Mouse (Mus musculus) layer of hippocampus, adult 2 months (tissue): ENCODE results near the gene Ier2. TPM values are rescaled to one million over a fixed set of nuclear protein-coding genes. Genes with fewer than 3 reads are reported as not detected.
"Not testable (repeated sequence)": the region's sequence is repeated elsewhere in the genome, so short reads cannot be mapped to it uniquely, and the experiment has no call there.

ENCODE experiments used
- DNase-seq, 2 experiments: peaks; one replicate each; pipeline ENCODE4 v3.0.0; 2022; ENCODE audit warnings: low spot score in 2 of 2
- H3K27ac ChIP-seq: fragments of 200-600 bp; 2 replicates; pipeline ENCODE4 v1.8.1; 2022
- H3K4me3 ChIP-seq: fragments of 200-600 bp; 2 replicates; pipeline ENCODE4 v1.8.1; 2022; ENCODE audit warnings: mild to moderate bottlenecking
- CTCF ChIP-seq: fragments of 200-600 bp; conservative IDR thresholded peaks from 2 replicates; pipeline ENCODE4 v1.8.1; 2022; ENCODE audit warnings: antibody characterized with exemption, mild to moderate bottlenecking, moderate library complexity
- total RNA-seq, 2 experiments: library from RNA; stranded (reverse); gene quantifications; 2 replicates each; pipeline ENCODE4 v1.2.3; 2021

The Ier2 gene
- total RNA-seq, 2 experiments from 2014 or later: 5.1 to 7.2 TPM

DNA sequence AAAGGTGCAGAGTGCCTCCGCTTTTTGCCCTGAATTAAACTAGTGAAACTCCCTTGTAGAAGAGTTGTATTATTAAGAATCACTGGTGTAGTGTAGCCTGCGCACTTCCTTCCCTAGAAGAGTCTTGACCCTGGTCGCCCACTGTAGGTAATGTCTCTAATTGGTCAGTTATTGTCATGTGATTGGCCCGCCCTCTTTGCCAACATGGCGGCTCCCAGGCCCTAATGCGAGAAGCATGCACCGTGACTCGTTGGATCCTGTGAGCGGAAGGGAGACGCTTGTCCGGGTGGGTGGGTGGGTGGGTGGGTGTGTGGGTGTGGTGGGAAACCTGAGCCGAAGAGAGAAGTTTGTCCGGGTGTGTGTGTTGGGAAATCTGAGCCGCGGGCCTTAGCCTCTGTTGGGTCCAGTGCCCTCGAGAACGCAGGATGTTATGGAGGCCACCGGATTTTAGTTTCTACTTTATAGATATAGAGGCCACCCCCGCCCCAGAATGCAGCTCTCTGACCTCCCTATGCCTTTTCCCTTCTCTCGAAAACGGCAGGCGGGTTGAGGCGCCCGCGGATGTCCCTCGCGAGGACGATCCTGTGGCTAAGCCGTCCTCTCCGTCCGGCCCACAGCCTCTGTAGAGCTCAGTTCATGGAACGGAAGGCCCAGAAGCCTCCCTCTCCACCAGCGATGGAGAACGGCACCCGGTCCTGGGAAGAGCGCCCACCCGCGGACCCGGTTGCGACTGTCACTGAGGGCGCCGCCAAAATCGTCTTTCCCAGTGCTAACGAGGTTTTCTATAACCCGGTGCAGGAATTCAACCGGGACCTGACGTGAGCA, 26.7 kb upstream of the Ier2 start:
- Histone ChIP-seq H3K4me3 (peak overlapping the region; percentile 87), H3K27ac (peak overlapping the region; percentile 69)
- TF ChIP-seq CTCF: peak; percentile 55

DNA sequence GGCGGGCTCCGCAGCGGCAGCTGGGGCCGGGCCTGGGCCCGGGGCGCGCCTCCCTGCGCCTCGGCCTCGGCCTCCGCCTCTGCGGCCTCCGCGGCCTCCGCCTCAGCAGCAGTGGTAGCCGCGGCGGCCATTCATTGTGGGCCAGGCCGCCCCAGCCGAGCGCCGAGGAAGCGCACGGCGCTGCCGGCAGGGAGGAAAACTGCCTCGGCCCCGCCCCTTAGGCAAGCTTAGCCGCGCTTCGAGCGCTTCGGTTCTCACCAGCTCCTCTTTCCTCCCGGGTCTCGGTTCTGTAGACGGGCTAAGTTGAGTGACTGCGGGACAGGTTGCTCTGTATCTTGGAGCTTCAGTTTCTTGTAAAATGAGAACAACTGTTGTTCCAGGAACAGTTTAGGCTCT, 25.1 kb upstream of the Ier2 start, which contains the start of gene Nacc1:
Gene Nacc1 (minus strand): TSS at position 158 of the 396 bp plus-strand sequence.
- peak; percentile 85 to 88 for DNase-seq
- TF ChIP-seq CTCF: peak; percentile 49
- Histone ChIP-seq H3K4me3 (peak within 1 kb of the TSS; percentile 87), H3K27ac (peak within 1 kb of the TSS; percentile 97)

More for the DNA sequence above, 26.7 kb upstream of the Ier2 start:
- DNase-seq: peak; percentile 90 to 92

DNA sequence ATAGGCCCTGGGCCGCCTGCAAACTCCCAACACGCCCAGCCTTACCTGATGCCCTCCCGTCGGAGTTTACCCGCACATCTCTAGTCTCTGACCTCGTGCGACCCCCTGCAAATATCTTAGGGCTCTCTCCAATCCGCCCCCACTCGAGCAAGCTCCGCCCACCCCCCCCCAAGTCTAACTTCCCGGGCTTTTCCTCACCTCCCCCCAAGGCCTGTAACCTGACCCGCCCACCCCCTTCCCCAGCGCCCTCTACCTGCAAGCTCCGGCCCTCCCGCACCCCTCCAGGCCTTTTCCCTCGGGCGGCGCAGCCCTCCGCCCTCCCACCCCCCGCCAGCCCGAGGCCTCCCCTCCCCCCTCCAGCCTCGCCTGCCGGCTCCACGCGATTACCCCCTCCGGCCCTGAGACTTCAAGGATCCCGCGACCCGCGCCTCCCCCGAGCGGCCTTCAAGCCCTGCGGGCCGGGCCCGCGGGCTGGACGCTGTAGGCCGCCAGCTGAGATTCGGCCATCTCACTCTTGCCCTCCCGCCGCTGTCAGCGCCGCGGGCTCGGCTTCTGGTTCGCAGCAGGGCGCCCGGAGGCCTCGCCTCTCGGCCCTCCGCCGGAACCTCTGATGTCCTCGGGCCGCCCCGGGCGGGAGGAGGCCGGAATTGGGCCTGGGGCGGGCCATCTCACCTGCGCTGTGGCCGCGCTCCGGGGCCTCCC, 24.5 kb upstream of the Ier2 start:
- no peak for DNase-seq
- Histone ChIP-seq H3K4me3 (peak overlapping the region; percentile 81), H3K27ac (peak overlapping the region; percentile 97)
- no peak for TF ChIP-seq CTCF

DNA sequence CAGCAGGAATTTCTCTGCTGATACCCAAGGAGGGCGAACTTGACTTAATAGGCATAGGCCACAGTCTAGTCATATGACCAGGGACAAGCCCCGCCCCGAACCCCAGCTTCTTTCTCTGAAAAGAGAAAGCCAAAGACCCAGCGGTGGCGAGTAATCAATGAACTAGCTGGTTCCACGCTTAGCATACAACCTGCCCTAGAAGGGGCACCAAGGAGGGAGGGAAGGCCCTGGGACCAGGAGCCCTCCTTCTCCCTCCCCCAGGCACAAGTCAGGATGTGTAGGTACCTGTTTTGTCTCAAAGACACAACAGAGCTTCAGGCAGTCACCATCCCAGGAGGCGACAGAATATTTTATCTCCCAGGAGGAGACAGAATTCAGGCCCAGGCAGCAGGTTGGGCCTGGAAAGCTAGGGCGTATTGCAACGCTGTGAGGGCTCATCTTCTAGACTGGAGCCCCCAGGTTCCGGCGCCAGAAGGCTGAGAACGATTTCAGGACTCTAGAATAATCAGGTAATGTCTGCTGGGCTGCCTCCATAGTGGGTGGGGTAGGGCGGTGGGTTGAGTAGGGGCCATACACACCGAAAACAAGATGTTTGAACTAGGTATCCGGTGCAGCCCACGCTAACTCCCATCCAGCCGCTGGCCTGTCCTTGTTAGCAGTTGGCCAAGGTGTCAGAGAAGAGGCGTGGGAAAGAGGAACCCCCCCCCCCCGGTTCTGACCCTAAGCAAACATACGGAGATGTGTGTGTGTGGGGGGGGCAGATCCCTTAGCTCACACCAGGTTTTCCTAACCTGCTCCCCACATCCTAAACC, 23.7 kb upstream of the Ier2 start, which contains the start of gene Trmt1:
Gene Trmt1 (plus strand): TSS at position 117 of the 812 bp plus-strand sequence.
- no peak for TF ChIP-seq CTCF
- Histone ChIP-seq H3K4me3 (peak within 1 kb of the TSS; percentile 81), H3K27ac (peak within 1 kb of the TSS; percentile 97)
- DNase-seq: no peak

DNA sequence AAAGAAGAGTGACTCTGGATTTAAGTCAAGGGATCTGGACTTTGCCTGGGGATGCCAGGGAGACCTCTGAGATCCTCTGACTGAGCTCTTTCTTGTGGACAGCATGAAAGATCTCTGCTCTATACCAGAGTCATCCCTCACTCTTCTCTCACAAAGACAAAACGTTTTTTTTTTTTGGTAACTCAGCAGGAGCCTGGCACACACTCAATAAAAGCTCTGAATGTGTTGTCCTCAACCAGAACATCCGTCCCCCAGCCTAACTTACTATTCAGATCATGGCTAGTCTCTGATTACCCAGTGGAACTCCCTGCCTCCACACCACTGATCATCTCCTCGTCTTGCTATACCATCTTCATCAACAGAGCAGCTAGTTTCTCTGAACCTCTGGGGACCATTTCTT, 21.9 kb upstream of the Ier2 start:
- DNase-seq: no peak
- Histone ChIP-seq H3K27ac (peak overlapping the region; percentile 97), H3K4me3 (no peak overlapping the region)
- no peak for TF ChIP-seq CTCF

DNA sequence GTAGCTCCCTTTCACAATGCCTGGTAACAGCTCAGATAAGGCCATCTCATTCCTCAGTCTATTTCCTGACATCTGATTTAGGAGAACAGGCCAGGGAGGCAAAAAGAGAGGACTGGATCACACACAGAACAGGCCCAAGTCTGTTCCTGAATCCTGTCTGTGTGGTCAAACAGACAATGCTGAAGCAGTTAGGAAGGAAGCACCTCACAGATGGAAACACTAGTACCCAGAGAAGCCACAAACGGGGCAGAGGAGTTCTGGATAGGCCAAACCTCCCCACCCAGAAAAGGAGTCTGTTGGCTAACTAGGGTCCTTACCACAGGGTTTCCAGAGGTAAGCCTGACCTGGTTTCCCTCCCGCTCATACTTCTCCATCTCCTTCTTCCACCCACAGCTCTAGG, 19.6 kb upstream of the Ier2 start:
- Histone ChIP-seq H3K27ac (0 out of 2 replicates have a peak overlapping the region, but pooled peaks have one; percentile 9), H3K4me3 (no peak overlapping the region)
- TF ChIP-seq CTCF: no peak
- no peak for DNase-seq

DNA sequence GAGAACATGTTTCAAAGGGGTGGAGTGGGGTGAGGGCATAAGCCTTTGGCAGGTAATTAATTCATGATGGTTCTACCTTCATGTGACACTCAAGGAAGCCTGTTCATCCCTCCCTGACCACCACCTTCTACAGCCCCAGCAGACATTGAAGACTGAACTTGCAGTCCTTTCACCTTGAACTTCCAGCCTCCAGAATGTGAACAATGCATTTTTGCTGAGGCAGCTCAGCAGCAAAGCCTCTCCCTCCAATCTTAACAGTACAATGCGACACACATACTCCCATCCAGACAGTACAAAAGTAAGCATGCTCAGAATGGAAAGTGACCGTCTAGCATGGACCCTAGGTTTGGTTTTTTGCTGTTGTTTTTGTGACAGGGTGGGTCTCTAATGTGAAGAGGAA, 18.8 kb upstream of the Ier2 start:
- no peak for DNase-seq
- Histone ChIP-seq H3K4me3 (no peak overlapping the region), H3K27ac (no peak overlapping the region)
- TF ChIP-seq CTCF: no peak

DNA sequence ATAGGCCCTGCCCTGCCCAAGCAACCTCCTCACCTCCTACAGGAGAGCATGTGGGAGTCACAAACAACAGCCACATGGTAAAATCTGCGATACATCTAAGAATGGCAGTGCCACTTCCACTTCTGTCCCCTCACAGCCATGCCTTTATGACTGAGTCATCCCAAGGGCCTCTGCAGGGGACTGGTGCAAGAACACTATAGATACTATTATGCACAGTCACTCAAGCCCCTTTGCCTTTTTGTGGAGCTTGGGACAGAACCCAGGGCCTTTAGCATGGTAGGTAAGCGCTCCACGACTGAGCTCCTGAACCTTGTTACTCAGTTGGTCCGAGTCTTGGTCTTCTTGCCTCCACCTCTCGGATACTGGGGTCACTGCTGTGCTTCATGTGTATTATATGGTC, 14.7 kb upstream of the Ier2 start:
- no peak for DNase-seq
- TF ChIP-seq CTCF: no peak
- no peak overlapping the region for H3K4me3 ChIP-seq
- H3K27ac ChIP-seq: no peak overlapping the region

DNA sequence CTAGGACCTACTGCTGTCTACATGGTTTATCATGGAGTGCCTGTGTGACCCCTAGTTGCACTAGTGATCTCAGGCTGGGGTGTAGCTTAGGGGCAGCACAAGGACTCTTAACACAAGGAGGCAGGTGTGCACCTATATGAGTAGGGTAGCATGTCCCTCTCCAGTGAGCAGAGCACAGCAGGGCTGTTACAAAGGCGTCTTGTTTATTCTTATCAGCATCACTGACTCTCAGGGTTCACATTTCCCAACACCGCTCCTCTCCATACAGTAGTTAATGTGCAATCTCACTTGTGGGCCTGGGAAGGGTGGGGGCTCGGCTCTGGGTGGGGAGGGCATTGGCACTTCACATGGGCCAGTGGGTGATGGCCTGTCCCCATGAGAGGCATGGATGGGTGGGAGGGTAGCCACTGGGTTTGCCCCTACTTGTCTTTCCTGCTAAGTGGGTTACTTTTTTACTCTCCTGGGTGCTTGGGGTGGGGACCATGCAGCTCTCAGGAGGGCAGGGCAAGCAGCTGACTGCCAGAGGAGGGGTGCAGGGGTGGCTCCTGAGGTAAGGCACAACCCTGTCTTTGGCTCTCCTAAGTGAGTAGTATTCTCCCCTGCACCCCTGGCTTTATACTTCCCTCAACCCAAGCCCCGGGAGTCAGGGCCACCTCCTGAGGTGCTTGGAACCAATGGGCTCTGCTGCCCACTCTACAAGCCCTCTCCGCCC, 7.8 kb upstream of the Ier2 start:
- not testable (repeated sequence) for H3K27ac ChIP-seq, DNase-seq, H3K4me3 ChIP-seq

DNA sequence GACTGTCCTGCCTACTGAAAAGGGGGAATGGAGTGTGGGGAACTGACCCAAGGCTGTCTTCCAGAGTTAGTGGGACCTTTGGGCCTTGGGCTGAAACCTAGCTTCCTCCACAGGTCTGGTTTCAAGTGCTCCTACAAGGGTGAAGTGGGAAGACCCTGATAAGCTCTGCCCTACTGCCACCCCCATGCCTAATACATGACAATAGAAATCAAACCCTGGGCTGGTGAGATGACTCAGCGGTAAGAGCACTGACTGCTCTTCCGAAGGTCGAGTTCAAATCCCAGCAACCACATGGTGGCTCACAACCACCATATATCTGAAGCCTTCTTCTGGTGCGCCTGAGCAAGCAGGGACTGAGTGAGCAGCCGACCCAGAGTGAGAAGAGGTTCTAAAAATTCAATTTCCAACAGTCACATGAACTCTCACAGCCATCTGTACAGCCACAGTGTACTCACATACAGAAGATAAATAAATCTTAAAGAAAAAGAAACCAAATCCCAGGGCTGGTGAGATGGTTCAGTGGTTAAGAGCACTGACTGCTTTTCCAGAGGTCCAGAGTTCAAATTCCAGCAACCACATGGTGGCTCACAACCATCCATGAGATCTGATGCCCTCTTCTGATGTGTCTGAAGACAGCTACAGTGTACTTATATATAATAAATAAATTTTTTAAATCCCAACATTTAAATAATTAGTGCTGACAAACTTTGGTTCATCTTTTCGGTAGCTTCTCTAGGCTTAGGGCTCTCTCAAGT, 6.3 kb upstream of the Ier2 start:
- DNase-seq: no peak
- Histone ChIP-seq H3K4me3 (no peak overlapping the region), H3K27ac (no peak overlapping the region)
- TF ChIP-seq CTCF: 0 out of 2 replicates have a peak, but pooled peaks have one; percentile 12

DNA sequence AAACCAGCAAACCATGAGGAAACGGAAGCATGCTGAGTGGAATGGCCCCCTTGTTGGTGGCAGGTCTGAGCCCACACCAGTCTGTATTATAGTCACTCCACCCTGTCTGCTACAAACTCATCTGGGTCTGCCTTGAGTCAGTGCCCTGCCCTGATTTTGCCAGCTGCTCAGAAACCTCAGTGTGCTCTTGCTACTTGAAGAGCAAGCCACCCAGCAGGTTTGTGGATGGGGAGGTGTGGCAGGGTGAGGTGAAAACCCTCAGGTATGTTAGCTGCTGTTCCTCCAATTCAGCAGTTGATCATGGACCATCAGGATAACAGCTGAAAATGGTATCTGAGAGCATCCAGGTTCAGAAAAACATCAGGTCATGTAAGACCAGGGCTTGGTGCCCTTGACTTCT, 5.4 kb upstream of the Ier2 start:
- no peak overlapping the region for H3K27ac ChIP-seq
- no peak for TF ChIP-seq CTCF
- no peak overlapping the region for H3K4me3 ChIP-seq
- DNase-seq: no peak
